Mouse (Mus musculus) E14TG2a.4 (cell line): ENCODE data around the gene Tmod1.

Source experiments
- H3K27me3 ChIP-seq: 2 replicates; pipeline ENCODE4 v1.6.1; 2014; ENCODE audit warnings: low read length, control low read depth; ENCODE audit not compliant: insufficient read depth
- H3K36me3 ChIP-seq: 2 replicates; pipeline ENCODE4 v1.6.1; 2014; ENCODE audit warnings: low read length, control low read depth; ENCODE audit not compliant: insufficient read depth
- H3K4me1 ChIP-seq: replicated peaks from 2 replicates; pipeline ENCODE4 v1.6.1; 2014; ENCODE audit warnings: low read depth, low read length, control low read depth
- H3K4me3 ChIP-seq: replicated peaks from 2 replicates; pipeline ENCODE4 v1.5.1; 2014; ENCODE audit warnings: mild to moderate bottlenecking, low read length
- H3K9me3 ChIP-seq: 2 replicates; pipeline ENCODE4 v1.6.1; 2014; ENCODE audit warnings: low read length, control low read depth
- CTCF ChIP-seq: conservative IDR thresholded peaks from 2 replicates; pipeline ENCODE4 v1.5.1; 2014; ENCODE audit warnings: low read length
- NANOG ChIP-seq: IDR thresholded peaks from 2 replicates; pipeline ENCODE4 v1.6.1; 2014; ENCODE audit warnings: borderline replicate concordance, low read length, mixed read lengths
- POU5F1 ChIP-seq: IDR thresholded peaks from 2 replicates; pipeline ENCODE4 v1.6.1; 2014; ENCODE audit warnings: low read length, borderline replicate concordance

Gene Tmod1

DNA sequence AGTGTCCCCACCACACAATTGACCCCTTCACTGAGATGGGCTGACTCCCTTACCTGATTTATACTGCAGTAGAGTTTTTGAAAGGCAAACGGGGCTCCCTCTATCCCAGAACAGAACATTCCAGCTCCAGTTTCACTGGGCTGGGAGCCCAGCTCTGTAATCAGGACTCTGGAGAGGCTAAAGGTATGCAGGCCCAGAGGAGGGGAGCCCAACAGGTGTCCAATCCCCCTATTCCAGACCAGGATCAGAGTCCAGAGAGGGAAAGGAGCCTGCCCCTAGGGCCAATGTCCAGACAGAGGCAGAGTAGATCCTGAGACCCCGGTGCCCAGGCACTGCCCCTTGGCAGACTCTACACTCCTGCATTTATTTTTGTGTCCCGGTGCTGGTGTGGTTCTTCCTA is 26.2 kb downstream of the Tmod1 start:
- peaks cover 30% of the 10 kb centered on the region for H3K27me3 ChIP-seq
- no peak for TF ChIP-seq POU5F1
- TF ChIP-seq CTCF, result no peak
- TF ChIP-seq NANOG, result no peak
- peaks cover 9% of the 10 kb centered on the region; the same call in 1 of the 2 replicates for H3K4me1 ChIP-seq
- no peak overlapping the region for H3K4me3 ChIP-seq
- H3K9me3 ChIP-seq, result no peaks in the 10 kb centered on the region
- H3K36me3 ChIP-seq, result no peaks in the 10 kb centered on the region

DNA sequence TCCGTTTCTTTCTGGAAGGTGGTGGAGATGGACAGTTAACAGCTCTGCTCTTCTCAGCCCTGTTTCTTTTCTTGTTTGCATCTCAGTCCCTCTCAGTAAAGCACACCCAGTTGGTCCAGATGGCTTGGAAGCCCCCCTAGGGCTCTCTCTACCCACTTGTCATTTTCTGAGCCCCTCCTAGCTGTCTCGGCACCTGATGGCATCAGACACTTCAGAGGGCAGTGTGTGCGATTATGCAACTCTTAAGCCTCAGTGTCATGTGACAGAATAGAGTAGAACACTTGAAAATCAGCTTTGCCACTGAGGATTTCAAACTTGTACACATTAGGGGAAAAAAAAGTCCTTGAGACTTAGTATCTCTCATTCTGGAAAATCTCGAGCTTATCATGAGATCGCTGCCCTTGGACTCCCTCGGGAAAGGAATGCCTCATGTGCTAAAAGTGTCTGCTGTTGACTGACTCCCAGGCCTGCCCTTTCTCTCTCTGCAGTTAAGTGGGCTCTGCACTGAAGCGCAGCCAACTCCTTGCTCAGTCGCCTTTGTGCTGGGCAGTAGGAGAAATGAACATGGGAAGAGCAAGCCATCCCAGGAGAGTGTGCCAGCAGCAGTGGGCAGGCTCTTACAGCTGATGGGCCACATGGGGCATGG is 27.1 kb downstream of the Tmod1 start:
- no peaks in the 10 kb centered on the region for H3K9me3 ChIP-seq
- peaks cover 9% of the 10 kb centered on the region; the same call in 1 of the 2 replicates for H3K4me1 ChIP-seq
- H3K27me3 ChIP-seq, result peaks cover 30% of the 10 kb centered on the region
- no peak overlapping the region for H3K4me3 ChIP-seq
- TF ChIP-seq POU5F1, result no peak
- no peak for TF ChIP-seq NANOG
- no peak for TF ChIP-seq CTCF
- H3K36me3 ChIP-seq, result no peaks in the 10 kb centered on the region

- Histone ChIP-seq H3K4me3 (no peak overlapping the region), H3K27me3 (peaks cover 21% of the 10 kb centered on the region), H3K4me1 (0 out of 2 replicates have a peak, but pooled peaks cover 6% of the 10 kb centered on the region), H3K36me3 (no peaks in the 10 kb centered on the region), H3K9me3 (no peaks in the 10 kb centered on the region)
- TF ChIP-seq NANOG (no peak), CTCF (no peak), POU5F1 (no peak)
These were observed 29.3 kb downstream of the Tmod1 start for GRCm38 (mm10) chr4:46068060-46068459.

DNA sequence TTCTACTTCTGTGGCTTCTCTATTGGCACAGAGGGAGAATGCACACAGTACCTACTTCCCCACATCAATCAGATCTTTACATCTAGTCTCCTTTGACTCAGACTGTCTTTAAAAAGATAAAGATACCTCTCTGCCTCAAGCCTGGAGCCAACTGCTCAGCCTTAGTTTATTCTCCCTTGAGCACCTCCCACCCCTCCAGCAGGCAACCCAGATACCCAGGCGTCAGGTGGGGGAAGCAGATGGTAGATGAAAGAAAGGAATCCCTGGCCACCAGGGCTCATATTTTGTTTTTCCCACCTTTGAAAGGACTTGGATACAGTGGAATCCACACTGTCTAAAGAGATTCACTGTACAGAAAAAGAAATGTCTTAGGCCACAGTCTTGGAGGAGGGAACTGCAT is 29.8 kb downstream of the Tmod1 start:
- Histone ChIP-seq H3K4me1 (0 out of 2 replicates have a peak, but pooled peaks cover 6% of the 10 kb centered on the region), H3K36me3 (no peaks in the 10 kb centered on the region), H3K27me3 (peaks cover 21% of the 10 kb centered on the region), H3K4me3 (no peak overlapping the region), H3K9me3 (no peaks in the 10 kb centered on the region)
- TF ChIP-seq POU5F1 (no peak), CTCF (no peak), NANOG (no peak)

- H3K9me3 ChIP-seq, result no peaks in the 10 kb centered on the region
- H3K4me1 ChIP-seq, result no peaks in the 10 kb centered on the region
- no peak for TF ChIP-seq NANOG
- no peak for TF ChIP-seq CTCF
- H3K36me3 ChIP-seq, result no peaks in the 10 kb centered on the region
- H3K4me3 ChIP-seq, result no peak overlapping the region
- peaks cover 11% of the 10 kb centered on the region for H3K27me3 ChIP-seq
These were observed 31.2 kb downstream of the Tmod1 start for GRCm38 (mm10) chr4:46069851-46070482.

- H3K36me3 ChIP-seq, result no peaks in the 10 kb centered on the region
- TF ChIP-seq NANOG (no peak), CTCF (no peak), POU5F1 (no peak)
- no peak overlapping the region for H3K4me3 ChIP-seq
- no peaks in the 10 kb centered on the region for H3K9me3 ChIP-seq
- H3K27me3 ChIP-seq, result peaks cover 2% of the 10 kb centered on the region; the same call in 1 of the 2 replicates
- H3K4me1 ChIP-seq, result no peaks in the 10 kb centered on the region
These were observed 33.9 kb downstream of the Tmod1 start for GRCm38 (mm10) chr4:46072631-46073030.

GRCm38 (mm10) chr4:46073736-46074135 is 35.0 kb downstream of the Tmod1 start:
- Histone ChIP-seq H3K36me3 (no peaks in the 10 kb centered on the region), H3K9me3 (no peaks in the 10 kb centered on the region), H3K4me1 (no peaks in the 10 kb centered on the region), H3K4me3 (no peak overlapping the region), H3K27me3 (peaks cover 2% of the 10 kb centered on the region; the same call in 1 of the 2 replicates)
- no peak for TF ChIP-seq NANOG
- TF ChIP-seq POU5F1, result no peak
- no peak for TF ChIP-seq CTCF

DNA sequence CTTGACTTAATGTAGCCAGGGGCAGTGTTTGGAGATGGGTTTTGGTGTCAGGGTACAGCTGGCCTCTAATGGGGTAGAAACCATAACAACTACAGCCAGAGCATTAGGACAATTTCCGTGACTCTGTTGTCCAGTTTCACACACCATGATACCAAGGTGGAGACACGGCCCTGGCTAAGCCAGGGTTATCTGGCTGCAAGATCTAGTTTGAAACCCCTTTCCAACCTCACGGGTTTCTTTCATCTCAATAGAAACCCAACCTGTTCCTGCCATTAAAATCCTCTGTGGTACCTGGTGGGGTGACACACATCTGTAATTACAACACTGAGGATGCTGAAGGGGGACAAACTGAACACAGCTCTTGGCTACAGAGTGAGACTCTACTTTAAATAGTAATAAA is 36.9 kb downstream of the Tmod1 start:
- no peaks in the 10 kb centered on the region for H3K9me3 ChIP-seq
- no peaks in the 10 kb centered on the region for H3K36me3 ChIP-seq
- peaks cover 2% of the 10 kb centered on the region; the same call in 1 of the 2 replicates for H3K27me3 ChIP-seq
- H3K4me1 ChIP-seq, result no peaks in the 10 kb centered on the region
- no peak overlapping the region for H3K4me3 ChIP-seq
- TF ChIP-seq POU5F1 (no peak), NANOG (no peak), CTCF (no peak)

- H3K4me3 ChIP-seq, result no peak overlapping the region
- no peaks in the 10 kb centered on the region for H3K4me1 ChIP-seq
- TF ChIP-seq NANOG (no peak), POU5F1 (no peak), CTCF (no peak)
- H3K27me3 ChIP-seq, result peaks cover 2% of the 10 kb centered on the region; the same call in 1 of the 2 replicates
- H3K36me3 ChIP-seq, result no peaks in the 10 kb centered on the region
- H3K9me3 ChIP-seq, result no peaks in the 10 kb centered on the region
These were observed 38.2 kb downstream of the Tmod1 start for GRCm38 (mm10) chr4:46076892-46077291.
